Mouse (Mus musculus) kidney, postnatal 0 days (tissue): ENCODE measurements at regions not wholly inside any gene's neighbourhood (a gene's known extent, or its start where the extent isn't known, plus 50 kb on each side); places are given as distances from the start of the nearest gene placed in this dataset.

Experiments used
- ATAC-seq: fragments of 200-750 bp; cut with Nextera tagmentation; replicated peaks from 2 replicates; pipeline ENCODE4 v1.8.0; 2017; ENCODE audit warnings: low read depth, moderate number of reproducible peaks, moderate TSS enrichment, moderate library complexity; ENCODE audit not compliant: low FRiP score
- DNase-seq: peaks from one replicate; pipeline ENCODE4 v3.0.0-alpha.2; 2016; ENCODE audit warnings: low spot score
- H3K27ac ChIP-seq: fragments of 300-500 bp; sonication (generic); 2 replicates; pipeline ENCODE4 v1.5.1; 2014; ENCODE audit warnings: mild to moderate bottlenecking
- H3K27me3 ChIP-seq: fragments of 300-500 bp; sonication (generic); 2 replicates; pipeline ENCODE4 v1.6.1; 2014; ENCODE audit warnings: low read length, mixed read lengths; ENCODE audit not compliant: insufficient read depth
- H3K36me3 ChIP-seq: fragments of 300-500 bp; sonication (generic); 2 replicates; pipeline ENCODE4 v1.6.1; 2014; ENCODE audit warnings: low read length, mixed read lengths; ENCODE audit not compliant: insufficient read depth
- H3K4me1 ChIP-seq: fragments of 300-500 bp; sonication (generic); replicated peaks from 2 replicates; pipeline ENCODE4 v1.6.1; 2014; ENCODE audit warnings: antibody characterized with exemption, low read length, mixed read lengths; ENCODE audit not compliant: insufficient read depth
- H3K4me2 ChIP-seq: fragments of 300-500 bp; sonication (generic); 2 replicates; pipeline ENCODE4 v1.6.1; 2014; ENCODE audit warnings: mild to moderate bottlenecking, low read length, moderate library complexity, mixed read lengths
- H3K4me3 ChIP-seq: fragments of 300-500 bp; sonication (generic); replicated peaks from 2 replicates; pipeline ENCODE4 v1.5.1; 2014; ENCODE audit warnings: low read depth, low read length
- H3K9ac ChIP-seq: fragments of 300-500 bp; sonication (generic); 2 replicates; pipeline ENCODE4 v1.6.1; 2014; ENCODE audit warnings: low read depth, low read length
- H3K9me3 ChIP-seq: fragments of 300-500 bp; sonication (generic); replicated peaks from 2 replicates; pipeline ENCODE4 v1.6.1; 2016; ENCODE audit warnings: low read length, inconsistent platforms, mixed read lengths
- CTCF ChIP-seq: IDR thresholded peaks from 2 replicates; pipeline ENCODE4 v1.5.1; 2016; ENCODE audit warnings: antibody characterized with exemption, low read depth, mild to moderate bottlenecking, moderate library complexity
- WGBS: fragments of 180-500 bp; shearing (Covaris S2); extraction: QIAGEN DNeasy Blood & Tissue Kit; methylation state at CpG from one replicate; pipeline ENCODE4 v1.1.7; 2014; 5-methylcytosine and 5-hydroxymethylcytosine counted together

GRCm38 (mm10) chr2:100785392-100785791 lies 839.1 kb upstream of the Rag2 start:
- TF ChIP-seq CTCF: no peak
- H3K27ac ChIP-seq: no peak overlapping the region
- no peak overlapping the region for H3K4me2 ChIP-seq
- H3K9ac ChIP-seq: no peak overlapping the region
- H3K4me1 ChIP-seq: no peaks in the 10 kb centered on the region
- H3K9me3 ChIP-seq: no peaks in the 10 kb centered on the region
- 76% methylated on average over 2 of the region's 2 CpGs for WGBS
- H3K27me3 ChIP-seq: no peaks in the 10 kb centered on the region
- H3K36me3 ChIP-seq: no peaks in the 10 kb centered on the region
- H3K4me3 ChIP-seq: no peak overlapping the region
- no peak for DNase-seq
- no peak for ATAC-seq

- no peaks in the 10 kb centered on the region for H3K36me3 ChIP-seq
- no peak overlapping the region for H3K27ac ChIP-seq
- H3K4me2 ChIP-seq: no peak overlapping the region
- TF ChIP-seq CTCF: no peak
- ATAC-seq (no peak), DNase-seq (no peak)
- H3K9ac ChIP-seq: no peak overlapping the region
- no peaks in the 10 kb centered on the region for H3K27me3 ChIP-seq
- no peak overlapping the region for H3K4me3 ChIP-seq
- H3K9me3 ChIP-seq: no peaks in the 10 kb centered on the region
- 54% methylated on average over 2 of the region's 2 CpGs for WGBS
- no peaks in the 10 kb centered on the region for H3K4me1 ChIP-seq
Observed at GRCm38 (mm10) chr2:100795578-100795977, 828.9 kb upstream of the Rag2 start.

- Histone ChIP-seq H3K4me1 (no peaks in the 10 kb centered on the region), H3K27me3 (no peaks in the 10 kb centered on the region), H3K9ac (no peak overlapping the region), H3K36me3 (no peaks in the 10 kb centered on the region), H3K9me3 (no peaks in the 10 kb centered on the region), H3K4me2 (no peak overlapping the region), H3K27ac (no peak overlapping the region), H3K4me3 (no peak overlapping the region)
- WGBS: 22% methylated on average over 2 of the region's 2 CpGs
- ATAC-seq: no peak
- peak; percentile 43 for DNase-seq
- TF ChIP-seq CTCF: no peak
Observed at GRCm38 (mm10) chr2:100796830-100797229, 827.7 kb upstream of the Rag2 start.

GRCm38 (mm10) chr2:100797502-100797901 lies 827.0 kb upstream of the Rag2 start:
- ATAC-seq (0 out of 2 replicates have a peak, but pooled peaks have one; percentile 36), DNase-seq (peak; percentile 77)

GRCm38 (mm10) chr2:100812546-100812945 lies 812.0 kb upstream of the Rag2 start:
- Histone ChIP-seq H3K27ac (no peak overlapping the region), H3K9ac (no peak overlapping the region), H3K4me1 (no peaks in the 10 kb centered on the region), H3K9me3 (no peaks in the 10 kb centered on the region), H3K27me3 (no peaks in the 10 kb centered on the region), H3K36me3 (no peaks in the 10 kb centered on the region), H3K4me3 (no peak overlapping the region), H3K4me2 (no peak overlapping the region)
- ATAC-seq: no peak
- DNase-seq: no peak
- TF ChIP-seq CTCF: no peak
- WGBS: 93% methylated on average over 2 of the region's 2 CpGs

More at GRCm38 (mm10) chr2:100797502-100797901, 827.0 kb upstream of the Rag2 start:
- 31% methylated on average over 1 of the region's 1 CpGs for WGBS
- no peak for TF ChIP-seq CTCF
- no peak overlapping the region for H3K9ac ChIP-seq
- H3K4me2 ChIP-seq: no peak overlapping the region
- H3K27ac ChIP-seq: no peak overlapping the region
- no peaks in the 10 kb centered on the region for H3K9me3 ChIP-seq
- no peaks in the 10 kb centered on the region for H3K27me3 ChIP-seq
- no peaks in the 10 kb centered on the region for H3K4me1 ChIP-seq
- no peak overlapping the region for H3K4me3 ChIP-seq
- H3K36me3 ChIP-seq: no peaks in the 10 kb centered on the region

GRCm38 (mm10) chr2:100814613-100815258 lies 809.8 kb upstream of the Rag2 start:
- 32% methylated on average over 2 of the region's 2 CpGs for WGBS
- H3K36me3 ChIP-seq: no peaks in the 10 kb centered on the region
- H3K4me3 ChIP-seq: no peak overlapping the region
- no peak for TF ChIP-seq CTCF
- no peaks in the 10 kb centered on the region for H3K27me3 ChIP-seq
- H3K9me3 ChIP-seq: no peaks in the 10 kb centered on the region
- H3K27ac ChIP-seq: no peak overlapping the region
- no peaks in the 10 kb centered on the region for H3K4me1 ChIP-seq
- no peak for DNase-seq
- H3K4me2 ChIP-seq: no peak overlapping the region
- no peak for ATAC-seq
- no peak overlapping the region for H3K9ac ChIP-seq

GRCm38 (mm10) chr2:100834056-100834455 lies 790.5 kb upstream of the Rag2 start:
- no peaks in the 10 kb centered on the region for H3K9me3 ChIP-seq
- no peaks in the 10 kb centered on the region for H3K36me3 ChIP-seq
- ATAC-seq (no peak), DNase-seq (no peak)
- WGBS: 95% methylated on average over 4 of the region's 4 CpGs
- H3K27ac ChIP-seq: no peak overlapping the region
- no peaks in the 10 kb centered on the region for H3K4me1 ChIP-seq
- no peak overlapping the region for H3K4me2 ChIP-seq
- H3K27me3 ChIP-seq: no peaks in the 10 kb centered on the region
- no peak for TF ChIP-seq CTCF
- H3K4me3 ChIP-seq: no peak overlapping the region
- no peak overlapping the region for H3K9ac ChIP-seq
